Mouse (Mus musculus) cerebellum, adult 2 months (tissue): ENCODE measurements around the gene Map2.

Source experiments
- CTCF ChIP-seq: fragments of 200-500 bp; IDR thresholded peaks from 2 replicates; pipeline ENCODE4 v1.5.1; 2011; ENCODE audit warnings: low read depth, mild to moderate bottlenecking, control low read depth, low read length, moderate library complexity, borderline replicate concordance; ENCODE audit not compliant: insufficient read depth
- POLR2A ChIP-seq: fragments of 200-500 bp; IDR thresholded peaks from 2 replicates; pipeline ENCODE4 v1.6.1; 2011; ENCODE audit warnings: low read length, control low read depth, borderline replicate concordance; ENCODE audit not compliant: insufficient read depth

DNA sequence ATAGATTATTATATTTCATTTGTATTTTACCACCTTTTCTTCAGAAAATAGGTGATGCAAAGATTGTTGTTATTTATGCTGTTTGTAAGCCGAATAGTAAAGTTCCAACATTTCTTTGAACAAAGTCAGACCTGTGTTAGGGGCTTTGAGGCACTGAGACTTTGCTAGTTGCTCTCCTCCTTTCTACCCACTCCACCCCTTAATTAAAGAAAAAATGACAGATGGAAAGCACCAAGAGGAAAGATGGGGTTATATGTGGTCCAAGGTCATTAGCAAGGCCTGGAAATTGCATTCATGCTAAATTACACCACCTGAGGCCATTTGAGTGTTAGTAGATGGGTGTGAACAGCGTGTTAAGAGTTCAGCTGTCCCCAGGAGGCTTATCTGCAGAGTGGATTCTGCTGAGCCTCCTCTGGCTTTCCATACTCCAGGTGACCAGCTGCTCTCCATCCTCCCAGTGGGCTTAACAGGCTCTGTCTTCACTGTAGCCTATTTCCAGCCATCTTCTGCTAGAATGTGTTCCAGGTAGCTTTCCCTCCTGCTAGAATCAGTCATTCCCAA lies 160.7 kb downstream of the Map2 start:
- TF ChIP-seq CTCF, result no peak
- TF ChIP-seq POLR2A, result no peak
